Mouse (Mus musculus): ENCODE measurements around the gene Acod1.

The Acod1 gene

GRCm38 (mm10) chr14:103102246-103102645 is 55.5 kb downstream of the Acod1 start:
- no peak for DNase-seq (ENCODE audit: low read depth, low spot score)

- no peak for DNase-seq (ENCODE audit: low read depth, low spot score)
Measured at GRCm38 (mm10) chr14:103102731-103103335, 56.1 kb downstream of the Acod1 start.
